Comparison of ENCODE assay signal across 30 mouse cellular contexts in the genomic region with DNA sequence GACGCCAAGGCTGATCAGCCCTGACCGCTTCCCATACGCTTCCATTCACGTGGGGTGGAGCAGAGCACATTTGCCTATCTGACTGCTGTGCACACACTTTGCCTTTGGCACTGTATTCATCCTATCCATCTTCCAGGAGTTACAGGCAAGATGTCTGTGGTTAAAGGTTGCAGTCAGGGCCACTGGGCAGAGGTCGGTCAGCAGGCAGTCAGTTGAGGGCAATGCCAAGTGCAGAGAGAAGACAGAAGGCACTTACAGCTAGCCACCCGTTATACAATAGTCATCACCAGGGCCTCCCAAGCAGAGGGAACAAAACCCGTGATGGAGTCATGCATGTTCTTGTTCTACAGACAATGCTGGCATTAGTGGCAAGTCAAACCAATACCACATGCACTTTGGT.
DNase-seq lines count a peak whose midpoint lies in the region; ATAC-seq lines count a peak whose summit lies in the region.
"Had no signal": no experiment of that assay in that cellular context is flagged by ENCODE, and none has a peak within 500 bp of the region (broad histone marks: within the 10 kb centered on the region; RNA-seq: fewer than 3 reads in every experiment).

No protein-coding gene starts in this region.

- no peaks in the 10 kb centered on the region for H3K27me3 ChIP-seq in kidney, embryonic 16.5 days (ENCODE audit: insufficient read depth, low read length)
- H3K27me3 ChIP-seq: CH12.LX; embryonic facial prominence, embryonic 15.5 days; forebrain, embryonic 12.5 days; heart, embryonic 13.5 days; hindbrain, embryonic 15.5 days; limb, embryonic 13.5 days; lung, embryonic 15.5 days; midbrain, embryonic 13.5 days; neural tube, embryonic 13.5 days had no signal

- peak; percentile 46; the same call in 1 of the 2 replicates for ATAC-seq in cerebellum, adult (ENCODE audit: insufficient number of reproducible peaks, low FRiP score, low TSS enrichment)
- no peak for ATAC-seq in kidney, embryonic 16.5 days (ENCODE audit: low FRiP score, low TSS enrichment)
- ATAC-seq: activated CD4-positive, CD25-positive, alpha-beta regulatory T cell, adult 4 months; forebrain, postnatal 0 days; inflammation-experienced regulatory T-cells, adult 6 months; midbrain, embryonic 13.5 days had no signal

- H3K27ac ChIP-seq in kidney, embryonic 16.5 days (ENCODE audit: low read length) = no peak overlapping the region
- H3K27ac ChIP-seq: embryonic facial prominence, embryonic 10.5 days; embryonic facial prominence, embryonic 15.5 days; forebrain, embryonic 12.5 days; heart, embryonic 13.5 days; hindbrain, embryonic 10.5 days; hindbrain, embryonic 15.5 days; kidney, postnatal 0 days; limb, embryonic 13.5 days; lung, embryonic 15.5 days; midbrain, embryonic 13.5 days; neural tube, embryonic 13.5 days; stomach, postnatal 0 days had no signal

- H3K9me3 ChIP-seq in kidney, embryonic 16.5 days (ENCODE audit: low read length) = no peaks in the 10 kb centered on the region
- H3K9me3 ChIP-seq: embryonic facial prominence, embryonic 10.5 days; embryonic facial prominence, embryonic 15.5 days; forebrain, embryonic 12.5 days; heart, embryonic 13.5 days; hindbrain, embryonic 10.5 days; hindbrain, embryonic 15.5 days; limb, embryonic 13.5 days; lung, embryonic 15.5 days; midbrain, embryonic 13.5 days; neural tube, embryonic 13.5 days had no signal

- intact Hi-C loops in heart, postnatal 14 days (cut with DNase I) = no loop called here

- no peak overlapping the region for H3K9ac ChIP-seq in kidney, embryonic 16.5 days (replicated peaks; ENCODE audit: low read length)
- H3K9ac ChIP-seq: embryonic facial prominence, embryonic 15.5 days; forebrain, embryonic 12.5 days; forebrain, postnatal 0 days; heart, embryonic 13.5 days; hindbrain, embryonic 15.5 days; limb, embryonic 13.5 days; lung, embryonic 15.5 days; midbrain, embryonic 13.5 days; neural tube, embryonic 13.5 days had no signal

- no peaks in the 10 kb centered on the region for H3K4me1 ChIP-seq in kidney, embryonic 16.5 days (ENCODE audit: insufficient read depth, low read length)
- H3K4me1 ChIP-seq: embryonic facial prominence, embryonic 10.5 days; embryonic facial prominence, embryonic 15.5 days; forebrain, embryonic 12.5 days; hindbrain, embryonic 10.5 days; limb, embryonic 13.5 days; lung, embryonic 15.5 days; midbrain, embryonic 13.5 days had no signal

- no peak overlapping the region for H3K4me2 ChIP-seq in kidney, embryonic 16.5 days (replicated peaks; ENCODE audit: low read depth, low read length)
- H3K4me2 ChIP-seq: embryonic facial prominence, embryonic 15.5 days; forebrain, embryonic 12.5 days; heart, embryonic 13.5 days; hindbrain, embryonic 15.5 days; limb, embryonic 13.5 days; liver, embryonic 11.5 days; lung, embryonic 15.5 days; midbrain, embryonic 13.5 days; neural tube, embryonic 13.5 days had no signal

- 78% methylated on average over 7 of the region's 7 CpGs for WGBS in kidney, embryonic 16.5 days

- no peak overlapping the region for H3K4me3 ChIP-seq in kidney, embryonic 16.5 days (ENCODE audit: low read length)
- H3K4me3 ChIP-seq: embryonic facial prominence, embryonic 10.5 days; embryonic facial prominence, embryonic 15.5 days; forebrain, embryonic 12.5 days; heart, embryonic 13.5 days; hindbrain, embryonic 10.5 days; hindbrain, embryonic 15.5 days; limb, embryonic 13.5 days; lung, embryonic 15.5 days; midbrain, embryonic 13.5 days; neural tube, embryonic 13.5 days had no signal

- DNase-seq in cerebellum, postnatal 10 days = no peak
- peak; percentile 53 for DNase-seq in heart, adult 11 months
- DNase-seq in heart, postnatal 14 days = no peak
- peak; percentile 64 for DNase-seq in kidney, adult 9 months
- peak; percentile 34 for DNase-seq in kidney, postnatal 14 days
- DNase-seq in left cerebral cortex, adult 9 months (ENCODE audit: low spot score in 2 of 2) = no peak
- DNase-seq: adrenal gland, adult 2 months; adrenal gland, postnatal 36 days; forebrain, postnatal 0 days; heart, postnatal 10 days; right cerebral cortex, postnatal 4 days; thymus, adult 18-20 months had no signal

- no peaks in the 10 kb centered on the region for H3K36me3 ChIP-seq in kidney, embryonic 16.5 days (ENCODE audit: insufficient read depth, low read length)
- H3K36me3 ChIP-seq: embryonic facial prominence, embryonic 10.5 days; embryonic facial prominence, embryonic 15.5 days; forebrain, embryonic 12.5 days; heart, embryonic 13.5 days; hindbrain, embryonic 10.5 days; hindbrain, embryonic 15.5 days; limb, embryonic 13.5 days; lung, embryonic 15.5 days; midbrain, embryonic 13.5 days; neural tube, embryonic 13.5 days had no signal

Comparison
In these comparisons a context has a peak if more than half of its experiments do, and no peak if none do; other contexts are left out.
1. DNase-seq: peak in heart, adult 11 months (single experiment), kidney, adult 9 months (single experiment) and kidney, postnatal 14 days (single experiment); none in cerebellum, postnatal 10 days (0 of 2), heart, postnatal 14 days (0 of 2) and left cerebral cortex, adult 9 months (0 of 2).